In genomic region chr13:47224648-47225323, GRCm38 (mm10) we compare ENCODE assay signal across 9 mouse cellular contexts.
DNase-seq lines count a peak whose midpoint lies in the region; ATAC-seq and TF ChIP-seq lines count a peak whose summit lies in the region.
"Had no signal": no experiment of that assay in that cellular context is flagged by ENCODE, and none has a peak within 500 bp of the region (broad histone marks: within the 10 kb centered on the region; RNA-seq: fewer than 3 reads in every experiment).

No protein-coding gene starts in this region.

- DNase-seq in forebrain, embryonic 11.5 days (ENCODE audit: low spot score): no peak
- peak; percentile 53 for DNase-seq in embryonic facial prominence, embryonic 11.5 days (ENCODE audit: low spot score)
- DNase-seq in kidney, postnatal 4 days: peak; percentile 17 to 43
- DNase-seq in layer of hippocampus, postnatal 36 days: no peak

- ATAC-seq in forebrain, embryonic 11.5 days (replicated peaks; ENCODE audit: low FRiP score): no peak
- ATAC-seq in forebrain, embryonic 15.5 days (replicated peaks): no peak
- 0 out of 2 replicates have a peak, but pooled peaks have one; percentile 52 for ATAC-seq in embryonic facial prominence, embryonic 11.5 days (replicated peaks; ENCODE audit: insufficient number of reproducible peaks, low FRiP score, low TSS enrichment, low read depth)
- ATAC-seq in megakaryocyte progenitor cell, adult 5-6 weeks (replicated peaks; ENCODE audit: poor library complexity): no peak
- no peak for ATAC-seq in megakaryocyte-erythroid progenitor cell, adult 5-6 weeks (replicated peaks; ENCODE audit: low FRiP score, low TSS enrichment, poor library complexity, severe bottlenecking)

- H3K27ac ChIP-seq in forebrain, embryonic 11.5 days (ENCODE audit: low read depth, low read length): no peak overlapping the region
- H3K27ac ChIP-seq in forebrain, embryonic 15.5 days (replicated peaks): no peak overlapping the region
- H3K27ac ChIP-seq in embryonic facial prominence, embryonic 11.5 days (replicated peaks; ENCODE audit: low read depth, low read length): no peak overlapping the region

- H3K9me3 ChIP-seq in forebrain, embryonic 11.5 days (ENCODE audit: control insufficient read depth, low read length): no peaks in the 10 kb centered on the region
- H3K9me3 ChIP-seq in forebrain, embryonic 15.5 days: no peaks in the 10 kb centered on the region
- 0 out of 2 replicates have a peak, but pooled peaks cover 3% of the 10 kb centered on the region for H3K9me3 ChIP-seq in E14TG2a.4 (ENCODE audit: low read length)
- H3K9me3 ChIP-seq in embryonic facial prominence, embryonic 11.5 days (replicated peaks; ENCODE audit: control insufficient read depth, low read length): no peaks in the 10 kb centered on the region
- H3K9me3 ChIP-seq: neural tube, embryonic 15.5 days had no signal

- WGBS in forebrain, embryonic 11.5 days: 9% methylated on average over 14 of the region's 14 CpGs
- WGBS in forebrain, embryonic 15.5 days: 13% methylated on average over 14 of the region's 14 CpGs
- WGBS in embryonic facial prominence, embryonic 11.5 days: 11% methylated on average over 14 of the region's 14 CpGs

- H3K27me3 ChIP-seq in forebrain, embryonic 11.5 days (ENCODE audit: control insufficient read depth, insufficient read depth, low read length): no peaks in the 10 kb centered on the region
- H3K27me3 ChIP-seq in forebrain, embryonic 15.5 days: no peaks in the 10 kb centered on the region
- H3K27me3 ChIP-seq in E14TG2a.4 (ENCODE audit: insufficient read depth, low read length): no peaks in the 10 kb centered on the region
- H3K27me3 ChIP-seq in embryonic facial prominence, embryonic 11.5 days (ENCODE audit: control insufficient read depth, insufficient read depth, low read length): no peaks in the 10 kb centered on the region
- H3K27me3 ChIP-seq: neural tube, embryonic 15.5 days had no signal

- peaks cover 11% of the 10 kb centered on the region; the same call in 1 of the 2 replicates for H3K4me1 ChIP-seq in forebrain, embryonic 11.5 days (replicated peaks; ENCODE audit: control insufficient read depth, insufficient read depth, low read length)
- peaks cover 19% of the 10 kb centered on the region for H3K4me1 ChIP-seq in forebrain, embryonic 15.5 days
- peaks cover 32% of the 10 kb centered on the region for H3K4me1 ChIP-seq in E14TG2a.4 (replicated peaks; ENCODE audit: low read depth, low read length)
- no peaks in the 10 kb centered on the region for H3K4me1 ChIP-seq in embryonic facial prominence, embryonic 11.5 days (ENCODE audit: control insufficient read depth, insufficient read depth, low read length)

- no peak overlapping the region for H3K9ac ChIP-seq in forebrain, embryonic 11.5 days (ENCODE audit: low read length)
- H3K9ac ChIP-seq in forebrain, embryonic 15.5 days (replicated peaks): no peak overlapping the region
- H3K9ac ChIP-seq in embryonic facial prominence, embryonic 11.5 days (replicated peaks; ENCODE audit: low read length): no peak overlapping the region
- H3K9ac ChIP-seq: neural tube, embryonic 15.5 days had no signal

- H3K4me2 ChIP-seq in forebrain, embryonic 11.5 days (ENCODE audit: low read depth, low read length, severe bottlenecking): peak overlapping the region; percentile 5; the same call in 1 of the 2 replicates
- no peak overlapping the region for H3K4me2 ChIP-seq in forebrain, embryonic 15.5 days (replicated peaks)
- H3K4me2 ChIP-seq in embryonic facial prominence, embryonic 11.5 days (ENCODE audit: low read depth, low read length): no peak overlapping the region; the same call in 1 of the 2 replicates
- H3K4me2 ChIP-seq: neural tube, embryonic 15.5 days had no signal

- H3K4me3 ChIP-seq in forebrain, embryonic 11.5 days (ENCODE audit: low read depth, low read length): no peak overlapping the region
- H3K4me3 ChIP-seq in forebrain, embryonic 15.5 days: no peak overlapping the region
- H3K4me3 ChIP-seq in E14TG2a.4 (replicated peaks; ENCODE audit: low read length): peak overlapping the region; percentile 23; the same call in 1 of the 2 replicates
- no peak overlapping the region for H3K4me3 ChIP-seq in embryonic facial prominence, embryonic 11.5 days (ENCODE audit: low read depth, low read length)
- H3K4me3 ChIP-seq: neural tube, embryonic 15.5 days had no signal

- TF ChIP-seq CTCF in E14TG2a.4 (conservative IDR thresholded peaks at IDR 0.05; ENCODE audit: low read length): no peak

- no peaks in the 10 kb centered on the region for H3K36me3 ChIP-seq in forebrain, embryonic 11.5 days (ENCODE audit: control insufficient read depth, insufficient read depth, low read length)
- no peaks in the 10 kb centered on the region for H3K36me3 ChIP-seq in forebrain, embryonic 15.5 days
- no peaks in the 10 kb centered on the region for H3K36me3 ChIP-seq in E14TG2a.4 (ENCODE audit: insufficient read depth, low read length)
- no peaks in the 10 kb centered on the region for H3K36me3 ChIP-seq in embryonic facial prominence, embryonic 11.5 days (replicated peaks; ENCODE audit: control insufficient read depth, insufficient read depth, low read depth, low read length)
- H3K36me3 ChIP-seq: neural tube, embryonic 15.5 days had no signal

Comparison
In these comparisons a context has a peak if more than half of its experiments do, and no peak if none do; other contexts are left out.
1. DNase-seq: peak in embryonic facial prominence, embryonic 11.5 days (single experiment) and kidney, postnatal 4 days (2 of 2); none in forebrain, embryonic 11.5 days (single experiment) and layer of hippocampus, postnatal 36 days (0 of 2).